ENCODE assay signal across 13 mouse cellular contexts in genomic region chr19:42755148-42755870, GRCm38 (mm10). TPM values are rescaled to one million over a fixed set of nuclear protein-coding genes. Genes with fewer than 3 reads are reported as not detected.
A peak's percentile ranks its signal among the peaks of the same experiment; 100 is the strongest.
DNase-seq lines count a peak whose midpoint lies in the region; ATAC-seq lines count a peak whose summit lies in the region.
"Had no signal": no experiment of that assay in that cellular context is flagged by ENCODE, and none has a peak within 500 bp of the region (broad histone marks: within the 10 kb centered on the region; RNA-seq: fewer than 3 reads in every experiment).

No protein-coding gene starts in this region.

- H3K4me2 ChIP-seq in liver, embryonic 13.5 days, result no peak overlapping the region
- H3K4me2 ChIP-seq in liver, embryonic 12.5 days, result no peak overlapping the region
- no peak overlapping the region for H3K4me2 ChIP-seq in midbrain, embryonic 13.5 days (replicated peaks)
- H3K4me2 ChIP-seq: heart, embryonic 15.5 days had no signal

- no peak overlapping the region for H3K4me3 ChIP-seq in liver, embryonic 13.5 days (replicated peaks)
- H3K4me3 ChIP-seq in liver, embryonic 12.5 days, result no peak overlapping the region
- H3K4me3 ChIP-seq in midbrain, embryonic 13.5 days (replicated peaks), result no peak overlapping the region
- H3K4me3 ChIP-seq: erythroblast, embryonic 14.5 days; heart, embryonic 15.5 days had no signal

- peaks cover 49% of the 10 kb centered on the region for H3K4me1 ChIP-seq in liver, embryonic 13.5 days (replicated peaks)
- peaks cover 52% of the 10 kb centered on the region for H3K4me1 ChIP-seq in liver, embryonic 12.5 days
- H3K4me1 ChIP-seq in midbrain, embryonic 13.5 days (replicated peaks), result peaks cover 34% of the 10 kb centered on the region

- H3K9me3 ChIP-seq in liver, embryonic 13.5 days (replicated peaks), result no peaks in the 10 kb centered on the region
- H3K9me3 ChIP-seq in liver, embryonic 12.5 days (replicated peaks), result no peaks in the 10 kb centered on the region
- H3K9me3 ChIP-seq in midbrain, embryonic 13.5 days, result no peaks in the 10 kb centered on the region
- H3K9me3 ChIP-seq: heart, embryonic 15.5 days had no signal

- H3K36me3 ChIP-seq in liver, embryonic 13.5 days, result no peaks in the 10 kb centered on the region
- no peaks in the 10 kb centered on the region for H3K36me3 ChIP-seq in liver, embryonic 12.5 days
- H3K36me3 ChIP-seq in midbrain, embryonic 13.5 days, result no peaks in the 10 kb centered on the region
- H3K36me3 ChIP-seq: heart, embryonic 15.5 days had no signal

- 75% methylated on average over 15 of the region's 15 CpGs for WGBS in liver, embryonic 13.5 days (ENCODE audit: insufficient replicate concordance)
- WGBS in liver, embryonic 12.5 days (ENCODE audit: insufficient replicate concordance), result 69% methylated on average over 15 of the region's 15 CpGs
- WGBS in midbrain, embryonic 13.5 days, result 87% methylated on average over 15 of the region's 15 CpGs

- no peak overlapping the region for H3K27ac ChIP-seq in liver, embryonic 13.5 days
- no peak overlapping the region for H3K27ac ChIP-seq in liver, embryonic 12.5 days
- H3K27ac ChIP-seq in midbrain, embryonic 13.5 days, result no peak overlapping the region
- H3K27ac ChIP-seq: heart, embryonic 15.5 days had no signal

- ATAC-seq in liver, embryonic 13.5 days (ENCODE audit: low read depth), result no peak
- no peak for ATAC-seq in liver, embryonic 12.5 days
- no peak for ATAC-seq in midbrain, embryonic 13.5 days
- ATAC-seq: Patski had no signal

- peak; percentile 32 to 61 for DNase-seq in adrenal gland, adult (ENCODE audit: inconsistent age in 2 of 2, low spot score in 1 of 2)
- DNase-seq in adrenal gland, adult 8-10 months, result no peak
- DNase-seq in liver, embryonic 13.5 days, result no peak
- peak; percentile 48 to 52 for DNase-seq in heart, postnatal 14 days
- DNase-seq in lung, postnatal 14 days, result peak; percentile 41
- no peak for DNase-seq in embryo, embryonic 9.5 days (ENCODE audit: extremely low spot score)
- DNase-seq: cerebellum, adult 11-12 months; thymus, postnatal 14 days had no signal

- intact Hi-C loops in heart, postnatal 14 days (cut with DNase I), result no loop called here

- peak overlapping the region; percentile 6; the same call in 1 of the 2 replicates for H3K9ac ChIP-seq in liver, embryonic 13.5 days
- H3K9ac ChIP-seq in liver, embryonic 12.5 days, result no peak overlapping the region
- H3K9ac ChIP-seq in midbrain, embryonic 13.5 days (replicated peaks), result no peak overlapping the region
- H3K9ac ChIP-seq: heart, embryonic 15.5 days had no signal

- H3K27me3 ChIP-seq in liver, embryonic 13.5 days, result no peaks in the 10 kb centered on the region
- no peaks in the 10 kb centered on the region for H3K27me3 ChIP-seq in liver, embryonic 12.5 days (replicated peaks)
- no peaks in the 10 kb centered on the region for H3K27me3 ChIP-seq in midbrain, embryonic 13.5 days
- H3K27me3 ChIP-seq: heart, embryonic 15.5 days; Patski had no signal

RNA-seq across cellular contexts. Expression of gene Pyroxd2, which starts 2.7 kb away (rescaled TPM):
- total RNA-seq in adrenal gland, adult 8-10 months (2022), result 10 to 100 TPM; 37.8 to 64.5 (median 50.9) TPM
- polyA plus RNA-seq in liver, embryonic 13.5 days (2015; fragmentation: Nextera tagmentation; extraction: Ambion mirVana), result 1.5 and 1.8 TPM in 2 replicates
- polyA plus RNA-seq in liver, embryonic 12.5 days (2016; fragmentation: Nextera tagmentation; extraction: Ambion mirVana), result 1.3 and 1.5 TPM in 2 replicates
- 1 to 10 TPM; 5.0 to 5.5 TPM for total RNA-seq in heart, postnatal 14 days (2021)
- polyA plus RNA-seq in midbrain, embryonic 13.5 days (2015; fragmentation: Nextera tagmentation; extraction: Ambion mirVana), result 1.5 and 1.6 TPM in 2 replicates

RNA-seq across cellular contexts. Expression of gene Hps1, which starts 24.5 kb away (rescaled TPM):
- total RNA-seq in adrenal gland, adult 8-10 months (2022), result 10 to 100 TPM; 28.8 to 37.8 (median 31.0) TPM
- polyA plus RNA-seq in liver, embryonic 13.5 days (2015; fragmentation: Nextera tagmentation; extraction: Ambion mirVana), result 8.8 and 9.1 TPM in 2 replicates
- 12.2 and 13.6 TPM in 2 replicates for polyA plus RNA-seq in liver, embryonic 12.5 days (2016; fragmentation: Nextera tagmentation; extraction: Ambion mirVana)
- total RNA-seq in heart, postnatal 14 days (2021), result 1 to 10 TPM; 2.0 to 3.6 TPM
- polyA plus RNA-seq in midbrain, embryonic 13.5 days (2015; fragmentation: Nextera tagmentation; extraction: Ambion mirVana), result 11.8 and 13.7 TPM in 2 replicates

Comparison
In these comparisons a context has a peak if more than half of its experiments do, and no peak if none do; other contexts are left out.
1. DNase-seq: peak in adrenal gland, adult (2 of 2), heart, postnatal 14 days (2 of 2) and lung, postnatal 14 days (single experiment); none in adrenal gland, adult 8-10 months (single experiment), liver, embryonic 13.5 days (single experiment) and embryo, embryonic 9.5 days (single experiment).